Mouse (Mus musculus) MEL (cell line): ENCODE results near the gene Rarb. TPM values are rescaled to one million over a fixed set of nuclear protein-coding genes. Genes with fewer than 3 reads are reported as not detected.

Source experiments
- DNase-seq: peaks from one replicate; pipeline ENCODE4 v3.0.0; 2011; ENCODE audit warnings: low read depth, low spot score
- H3K27ac ChIP-seq: 2 replicates; pipeline ENCODE4 v1.5.1; 2012; ENCODE audit warnings: low read depth, mild to moderate bottlenecking, control low read depth, low read length, moderate library complexity; ENCODE audit not compliant: control insufficient read depth
- H3K27me3 ChIP-seq, 2 experiments: fragments of 150-350 bp in 1 of 2; sonication (generic) in 1 of 2; 2 replicates each; pipeline ENCODE4 v1.6.1; 2012; ENCODE audit warnings: low read length in 2 of 2, mild to moderate bottlenecking in 2 of 2, improper control_type of control experiment in 1 of 2, moderate library complexity in 1 of 2; ENCODE audit not compliant: insufficient read depth in 2 of 2, control insufficient read depth in 1 of 2
- H3K36me3 ChIP-seq, 2 experiments: 2 replicates each; pipeline ENCODE4 v1.6.1; 2012 to 2014; ENCODE audit warnings: low read length in 2 of 2, improper control_type of control experiment in 1 of 2, inconsistent platforms in 1 of 2, mild to moderate bottlenecking in 1 of 2; ENCODE audit not compliant: insufficient read depth in 2 of 2, control insufficient read depth in 1 of 2
- H3K4me1 ChIP-seq, 2 experiments: fragments of 150-350 bp in 1 of 2; sonication (generic) in 1 of 2; 2 replicates each; pipeline ENCODE4 v1.6.1; 2012; ENCODE audit warnings: low read length in 2 of 2, improper control_type of control experiment in 1 of 2, mild to moderate bottlenecking in 1 of 2; ENCODE audit not compliant: insufficient read depth in 2 of 2, control insufficient read depth in 1 of 2
- H3K4me3 ChIP-seq, 2 experiments: fragments of 150-350 bp in 1 of 2; sonication (generic) in 1 of 2; 2 replicates each; pipeline ENCODE4 v1.5.1; 2012; ENCODE audit warnings: low read depth in 2 of 2, low read length in 2 of 2, mild to moderate bottlenecking in 2 of 2, moderate library complexity in 2 of 2, control low read depth in 1 of 2, improper control_type of control experiment in 1 of 2; ENCODE audit not compliant: control insufficient read depth in 1 of 2, insufficient read depth in 1 of 2
- H3K79me2 ChIP-seq: 2 replicates; pipeline ENCODE4 v1.6.1; 2012; ENCODE audit warnings: mild to moderate bottlenecking, low read length, moderate library complexity; ENCODE audit not compliant: control insufficient read depth, poor library complexity, insufficient read depth
- H3K9ac ChIP-seq: 2 replicates; pipeline ENCODE4 v1.6.1; 2012; ENCODE audit warnings: low read depth, mild to moderate bottlenecking, control low read depth, low read length, moderate library complexity; ENCODE audit not compliant: control insufficient read depth, poor library complexity, severe bottlenecking
- H3K9me3 ChIP-seq: fragments of 150-350 bp; sonication (generic); replicated peaks from 2 replicates; pipeline ENCODE4 v1.6.1; 2012; ENCODE audit warnings: mild to moderate bottlenecking, low read length, improper control_type of control experiment, moderate library complexity; ENCODE audit not compliant: insufficient read depth
- BHLHE40 ChIP-seq: IDR thresholded peaks from 2 replicates; pipeline ENCODE4 v1.6.1; 2012; ENCODE audit warnings: low read depth, mild to moderate bottlenecking, inconsistent platforms, low read length, improper control_type of control experiment, borderline replicate concordance
- CTCF ChIP-seq, 3 experiments: IDR thresholded peaks in 2 of 3; conservative IDR thresholded peaks in 1 of 3; 2 replicates each; pipeline ENCODE4 v1.5.1; 2011 to 2012; ENCODE audit warnings: low read length in 3 of 3, low read depth in 2 of 3, mild to moderate bottlenecking in 2 of 3, improper control_type of control experiment in 1 of 3, inconsistent platforms in 1 of 3, mixed read lengths in 1 of 3, moderate library complexity in 1 of 3; ENCODE audit not compliant: control insufficient read depth in 1 of 3, insufficient read depth in 1 of 3, poor library complexity in 1 of 3, severe bottlenecking in 1 of 3
- E2F4 ChIP-seq: IDR thresholded peaks from 2 replicates; pipeline ENCODE4 v1.6.1; 2011; ENCODE audit warnings: low read depth, low read length, improper control_type of control experiment, borderline replicate concordance
- JUND ChIP-seq: IDR thresholded peaks from 2 replicates; pipeline ENCODE4 v1.6.1; 2011; ENCODE audit warnings: low read depth, mild to moderate bottlenecking, improper control_type of control experiment, low read length
- KAT2A ChIP-seq: conservative IDR thresholded peaks from 2 replicates; pipeline ENCODE4 v1.6.1; 2012; ENCODE audit warnings: low read depth, low read length, improper control_type of control experiment, inconsistent platforms
- MAFK ChIP-seq: IDR thresholded peaks from 2 replicates; pipeline ENCODE4 v1.6.1; 2011; ENCODE audit warnings: low read depth, mild to moderate bottlenecking, low read length, improper control_type of control experiment, borderline replicate concordance
- MAX ChIP-seq: IDR thresholded peaks from 2 replicates; pipeline ENCODE4 v1.6.1; 2011; ENCODE audit warnings: low read length, improper control_type of control experiment
- MAZ ChIP-seq: IDR thresholded peaks from 2 replicates; pipeline ENCODE4 v1.6.1; 2012; ENCODE audit warnings: low read depth, mild to moderate bottlenecking, inconsistent platforms, low read length, improper control_type of control experiment
- NRF1 ChIP-seq: IDR thresholded peaks from 2 replicates; pipeline ENCODE4 v1.6.1; 2014; ENCODE audit warnings: low read depth, mild to moderate bottlenecking, inconsistent platforms, low read length, improper control_type of control experiment, moderate library complexity; ENCODE audit not compliant: poor library complexity, insufficient read depth, severe bottlenecking
- POLR2AphosphoS2 ChIP-seq: IDR thresholded peaks from 2 replicates; pipeline ENCODE4 v1.6.1; 2011; ENCODE audit warnings: low read length, improper control_type of control experiment
- POLR2AphosphoS5 ChIP-seq: IDR thresholded peaks from 2 replicates; pipeline ENCODE4 v1.6.1; 2012; ENCODE audit warnings: low read depth, borderline replicate concordance, mild to moderate bottlenecking, inconsistent platforms, low read length, moderate library complexity, mixed read lengths
- RAD21 ChIP-seq: IDR thresholded peaks from 2 replicates; pipeline ENCODE4 v1.6.1; 2011; ENCODE audit warnings: mild to moderate bottlenecking, low read depth, low read length, improper control_type of control experiment
- SIN3A ChIP-seq: IDR thresholded peaks from 2 replicates; pipeline ENCODE4 v1.6.1; 2012; ENCODE audit warnings: low read length, improper control_type of control experiment, inconsistent platforms
- SMC3 ChIP-seq: IDR thresholded peaks from 2 replicates; pipeline ENCODE4 v1.6.1; 2011; ENCODE audit warnings: low read depth, low read length, improper control_type of control experiment
- UBTF ChIP-seq: IDR thresholded peaks from 2 replicates; pipeline ENCODE4 v1.6.1; 2012; ENCODE audit warnings: low read depth, mild to moderate bottlenecking, inconsistent platforms, low read length, improper control_type of control experiment, moderate library complexity, borderline replicate concordance; ENCODE audit not compliant: insufficient read depth
- USF1 ChIP-seq: IDR thresholded peaks from 2 replicates; pipeline ENCODE4 v1.6.1; 2014; ENCODE audit warnings: low read depth, mild to moderate bottlenecking, inconsistent platforms, low read length, improper control_type of control experiment, moderate library complexity
- USF2 ChIP-seq, 2 experiments: IDR thresholded peaks; 2 replicates each; pipeline ENCODE4 v1.6.1; 2011 to 2012; ENCODE audit warnings: improper control_type of control experiment in 2 of 2, low read length in 2 of 2, borderline replicate concordance in 1 of 2, inconsistent platforms in 1 of 2, low read depth in 1 of 2, mild to moderate bottlenecking in 1 of 2; ENCODE audit not compliant: insufficient read depth in 1 of 2
- ZC3H11A ChIP-seq: IDR thresholded peaks from 2 replicates; pipeline ENCODE4 v1.6.1; 2012; ENCODE audit warnings: low read depth, mild to moderate bottlenecking, inconsistent platforms, low read length, improper control_type of control experiment
- ZMIZ1 ChIP-seq: IDR thresholded peaks from 2 replicates; pipeline ENCODE4 v1.6.1; 2012; ENCODE audit warnings: low read depth, mild to moderate bottlenecking, inconsistent platforms, low read length, improper control_type of control experiment, moderate library complexity
- polyA plus RNA-seq, 2 experiments: library from polyadenylated mRNA; stranded (reverse) in 1 of 2; unstranded in 1 of 2; fragments of >175 nt in 1 of 2; fragments of >200 nt in 1 of 2; gene quantifications; 2 replicates each; pipeline versions ENCODE4 v1.2.1 to v1.2.4; 2012; ENCODE audit warnings: low replicate concordance in 2 of 2, low read depth in 1 of 2; ENCODE audit not compliant: insufficient read length in 2 of 2, insufficient read depth in 1 of 2, missing spikeins in 1 of 2
- total RNA-seq: library from RNA; depleted of rRNA; stranded (reverse); fragments of 300-350 nt; gene quantifications from 2 replicates; pipeline ENCODE4 v1.2.3, GENCODE M21; 2012

Rarb gene
- total and polyA plus RNA-seq, 3 experiments = not detected

DNA sequence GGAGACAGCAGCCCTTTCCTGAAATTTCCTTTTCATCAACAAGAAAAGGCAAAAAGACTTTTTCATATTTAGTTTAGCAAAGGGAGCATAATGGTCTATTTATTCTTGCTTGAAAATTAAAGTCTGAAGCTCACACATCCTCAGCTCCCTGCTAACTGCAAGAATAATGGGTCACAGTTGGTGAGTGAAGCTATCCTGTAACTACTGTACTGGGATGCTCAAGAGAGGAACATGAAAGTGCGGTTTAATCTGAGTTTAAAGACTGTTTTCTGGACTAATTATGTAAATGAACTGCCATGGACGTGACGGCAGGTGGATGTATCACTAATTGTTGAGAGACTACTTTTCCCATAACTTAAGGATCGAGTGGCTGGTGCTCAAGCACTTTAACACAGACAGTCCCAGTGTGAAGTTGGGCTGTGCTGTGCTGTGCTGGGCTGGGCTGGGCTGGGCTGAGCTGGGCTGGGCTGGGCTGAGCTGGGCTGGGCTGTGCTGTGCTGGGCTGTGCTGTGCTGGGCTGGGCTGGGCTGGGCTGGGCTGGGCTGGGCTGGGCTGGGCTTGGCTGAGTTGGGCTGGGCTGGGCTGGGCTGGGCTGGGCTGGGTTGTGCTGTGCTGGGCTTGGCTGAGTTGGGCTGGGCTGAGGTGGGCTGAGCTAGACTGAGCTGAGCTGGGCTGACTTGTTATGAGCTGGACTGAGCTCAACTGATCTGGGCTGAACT is 370.5 kb downstream of the Rarb start:
- no peaks in the 10 kb centered on the region for H3K36me3 ChIP-seq
- no peak overlapping the region for H3K27ac ChIP-seq
- no peak for DNase-seq
- no peaks in the 10 kb centered on the region for H3K27me3 ChIP-seq
- H3K4me1 ChIP-seq = no peaks in the 10 kb centered on the region
- no peak overlapping the region for H3K4me3 ChIP-seq
- H3K9ac ChIP-seq = no peak overlapping the region
- H3K9me3 ChIP-seq = no peaks in the 10 kb centered on the region
- no peaks in the 10 kb centered on the region for H3K79me2 ChIP-seq
- no peak for TF ChIP-seq POLR2AphosphoS5
- no peak for TF ChIP-seq MAZ
- TF ChIP-seq USF1 = no peak
- TF ChIP-seq E2F4 = no peak
- TF ChIP-seq SIN3A = no peak
- TF ChIP-seq ZMIZ1 = no peak
- no peak for TF ChIP-seq UBTF
- TF ChIP-seq MAFK = no peak
- TF ChIP-seq KAT2A = no peak
- TF ChIP-seq RAD21 = no peak
- no peak for TF ChIP-seq POLR2AphosphoS2
- no peak for TF ChIP-seq USF2 (IDR thresholded peaks at IDR 0.05; ENCODE audit: borderline replicate concordance in 1 of 2, insufficient read depth in 1 of 2, low read depth in 1 of 2, low read length in 2 of 2)
- TF ChIP-seq NRF1 = no peak
- TF ChIP-seq MAX = no peak
- TF ChIP-seq JUND = no peak
- TF ChIP-seq ZC3H11A = no peak
- no peak for TF ChIP-seq BHLHE40

DNA sequence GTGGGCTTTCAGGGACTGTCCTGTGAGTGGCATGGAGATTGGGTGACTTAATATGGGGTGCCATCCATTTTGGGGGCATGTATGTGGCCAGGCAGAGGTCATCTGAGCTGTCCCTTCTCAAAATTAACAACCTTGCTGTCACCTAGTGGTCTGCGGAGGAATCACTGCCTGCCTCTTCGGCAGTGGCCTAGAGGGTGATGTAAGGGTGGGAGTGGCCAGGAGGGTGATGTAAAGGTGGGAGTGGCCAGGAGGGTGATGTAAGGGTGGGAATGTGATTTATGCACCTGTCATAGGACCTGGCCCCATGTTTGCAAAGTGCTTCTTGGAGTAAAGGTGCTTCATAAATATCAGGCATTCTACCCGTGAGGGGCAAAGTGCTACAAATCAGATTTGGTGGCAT is 371.4 kb downstream of the Rarb start:
- DNase-seq = peak; percentile 41
- Histone ChIP-seq H3K4me1 (no peaks in the 10 kb centered on the region), H3K9ac (no peak overlapping the region), H3K4me3 (no peak overlapping the region), H3K79me2 (no peaks in the 10 kb centered on the region), H3K36me3 (no peaks in the 10 kb centered on the region), H3K27ac (no peak overlapping the region), H3K9me3 (no peaks in the 10 kb centered on the region), H3K27me3 (no peaks in the 10 kb centered on the region)
- TF ChIP-seq RAD21 (peak; percentile 48), CTCF (IDR thresholded peaks at IDR 0.05 in 2 of 3, conservative IDR thresholded peaks at IDR 0.05 in 1 of 3; ENCODE audit: control insufficient read depth in 1 of 3, insufficient read depth in 1 of 3, low read depth in 2 of 3, low read length in 3 of 3, poor library complexity in 1 of 3, severe bottlenecking in 1 of 3) (peak; percentile 35 to 47 (median 40)), ZC3H11A (0 out of 2 replicates have a peak, but pooled peaks have one; percentile 19), SMC3 (peak; percentile 35), JUND (no peak)
